Mouse (Mus musculus): Measurements from ENCODE around the gene Adamts7. TPM values are rescaled to one million over a fixed set of nuclear protein-coding genes. Genes with fewer than 3 reads are reported as not detected.

Gene Adamts7
- polyA plus RNA-seq, 1 experiment = 7.2 TPM

- DNase-seq = no peak
- TF ChIP-seq POLR2A (IDR thresholded peaks at IDR 0.05; ENCODE audit: borderline replicate concordance, extremely low read depth, low read depth, low read length) = no peak
- no peak for TF ChIP-seq CTCF (IDR thresholded peaks at IDR 0.05; ENCODE audit: insufficient read depth, low read length)
- no peaks in the 10 kb centered on the region; the same call in 1 of the 2 replicates for H3K4me1 ChIP-seq (ENCODE audit: control insufficient read depth, insufficient read depth, low read length)
- 85% methylated on average over 7 of the region's 7 CpGs for WGBS
- no peak overlapping the region for H3K4me3 ChIP-seq (replicated peaks; ENCODE audit: extremely low read depth, low read depth, low read length)
These were observed 38.2 kb downstream of the Adamts7 start for GRCm38 (mm10) chr9:90201096-90201495.

- DNase-seq = no peak
- no peaks in the 10 kb centered on the region; the same call in 1 of the 2 replicates for H3K4me1 ChIP-seq (ENCODE audit: control insufficient read depth, insufficient read depth, low read length)
- no peak overlapping the region for H3K4me3 ChIP-seq (replicated peaks; ENCODE audit: extremely low read depth, low read depth, low read length)
- 45% methylated on average over 4 of the region's 4 CpGs for WGBS
- no peak for TF ChIP-seq POLR2A (IDR thresholded peaks at IDR 0.05; ENCODE audit: borderline replicate concordance, extremely low read depth, low read depth, low read length)
- no peak for TF ChIP-seq CTCF (IDR thresholded peaks at IDR 0.05; ENCODE audit: insufficient read depth, low read length)
These were observed 38.7 kb downstream of the Adamts7 start for GRCm38 (mm10) chr9:90201541-90201940.

GRCm38 (mm10) chr9:90203233-90203632 lies 40.4 kb downstream of the Adamts7 start:
- H3K4me3 ChIP-seq (replicated peaks; ENCODE audit: extremely low read depth, low read depth, low read length) = no peak overlapping the region
- 92% methylated on average over 5 of the region's 5 CpGs for WGBS
- no peaks in the 10 kb centered on the region; the same call in 1 of the 2 replicates for H3K4me1 ChIP-seq (ENCODE audit: control insufficient read depth, insufficient read depth, low read length)
- no peak for DNase-seq
- TF ChIP-seq POLR2A (IDR thresholded peaks at IDR 0.05; ENCODE audit: borderline replicate concordance, extremely low read depth, low read depth, low read length) (no peak), CTCF (IDR thresholded peaks at IDR 0.05; ENCODE audit: insufficient read depth, low read length) (no peak)

GRCm38 (mm10) chr9:90204396-90204915 lies 41.6 kb downstream of the Adamts7 start:
- Histone ChIP-seq H3K4me1 (ENCODE audit: control insufficient read depth, insufficient read depth, low read length) (no peaks in the 10 kb centered on the region), H3K4me3 (replicated peaks; ENCODE audit: extremely low read depth, low read depth, low read length) (no peak overlapping the region)
- TF ChIP-seq POLR2A (IDR thresholded peaks at IDR 0.05; ENCODE audit: borderline replicate concordance, extremely low read depth, low read depth, low read length) (no peak), CTCF (IDR thresholded peaks at IDR 0.05; ENCODE audit: insufficient read depth, low read length) (0 out of 2 replicates have a peak, but pooled peaks have one; percentile 14)
- WGBS = 65% methylated on average over 8 of the region's 8 CpGs
- DNase-seq = no peak

DNA sequence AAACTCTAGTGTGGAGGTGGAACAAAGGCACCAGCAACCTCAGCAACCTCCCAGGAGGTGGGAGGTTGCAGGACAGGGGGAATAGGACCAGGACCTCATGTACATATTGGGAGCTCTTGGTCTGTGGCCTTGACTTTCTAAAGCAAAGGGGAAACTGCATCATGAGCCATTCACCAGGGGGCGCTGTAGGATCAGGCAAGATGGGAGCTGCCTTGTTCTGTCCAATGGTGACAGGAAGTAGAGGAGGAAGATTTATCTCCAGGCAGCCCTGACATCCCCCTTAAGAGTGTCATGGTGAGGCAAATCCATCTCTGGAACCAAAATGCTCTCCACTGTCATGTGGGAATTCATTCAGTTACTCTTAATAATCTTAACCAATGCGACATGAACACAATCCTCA lies 43.6 kb downstream of the Adamts7 start:
- DNase-seq = peak; percentile 84
- TF ChIP-seq POLR2A (IDR thresholded peaks at IDR 0.05; ENCODE audit: borderline replicate concordance, extremely low read depth, low read depth, low read length) (no peak), CTCF (IDR thresholded peaks at IDR 0.05; ENCODE audit: insufficient read depth, low read length) (peak; percentile 91)
- WGBS = 49% methylated on average over 2 of the region's 2 CpGs
- H3K4me3 ChIP-seq (replicated peaks; ENCODE audit: extremely low read depth, low read depth, low read length) = no peak overlapping the region
- no peaks in the 10 kb centered on the region for H3K4me1 ChIP-seq (ENCODE audit: control insufficient read depth, insufficient read depth, low read length)

GRCm38 (mm10) chr9:90207808-90208207 lies 44.9 kb downstream of the Adamts7 start:
- Histone ChIP-seq H3K4me3 (replicated peaks; ENCODE audit: extremely low read depth, low read depth, low read length) (no peak overlapping the region), H3K4me1 (ENCODE audit: control insufficient read depth, insufficient read depth, low read length) (no peaks in the 10 kb centered on the region)
- WGBS = 59% methylated on average over 8 of the region's 8 CpGs
- no peak for DNase-seq
- TF ChIP-seq CTCF (IDR thresholded peaks at IDR 0.05; ENCODE audit: insufficient read depth, low read length) = no peak
- TF ChIP-seq POLR2A (IDR thresholded peaks at IDR 0.05; ENCODE audit: borderline replicate concordance, extremely low read depth, low read depth, low read length) = no peak

GRCm38 (mm10) chr9:90208655-90209054 lies 45.8 kb downstream of the Adamts7 start:
- no peak for DNase-seq
- Histone ChIP-seq H3K4me1 (ENCODE audit: control insufficient read depth, insufficient read depth, low read length) (no peaks in the 10 kb centered on the region), H3K4me3 (replicated peaks; ENCODE audit: extremely low read depth, low read depth, low read length) (no peak overlapping the region)
- 60% methylated on average over 6 of the region's 6 CpGs for WGBS
- TF ChIP-seq CTCF (IDR thresholded peaks at IDR 0.05; ENCODE audit: insufficient read depth, low read length) = no peak
- no peak for TF ChIP-seq POLR2A (IDR thresholded peaks at IDR 0.05; ENCODE audit: borderline replicate concordance, extremely low read depth, low read depth, low read length)

- no peak for DNase-seq
These were observed 50.3 kb downstream of the Adamts7 start for GRCm38 (mm10) chr9:90213127-90213526.

DNA sequence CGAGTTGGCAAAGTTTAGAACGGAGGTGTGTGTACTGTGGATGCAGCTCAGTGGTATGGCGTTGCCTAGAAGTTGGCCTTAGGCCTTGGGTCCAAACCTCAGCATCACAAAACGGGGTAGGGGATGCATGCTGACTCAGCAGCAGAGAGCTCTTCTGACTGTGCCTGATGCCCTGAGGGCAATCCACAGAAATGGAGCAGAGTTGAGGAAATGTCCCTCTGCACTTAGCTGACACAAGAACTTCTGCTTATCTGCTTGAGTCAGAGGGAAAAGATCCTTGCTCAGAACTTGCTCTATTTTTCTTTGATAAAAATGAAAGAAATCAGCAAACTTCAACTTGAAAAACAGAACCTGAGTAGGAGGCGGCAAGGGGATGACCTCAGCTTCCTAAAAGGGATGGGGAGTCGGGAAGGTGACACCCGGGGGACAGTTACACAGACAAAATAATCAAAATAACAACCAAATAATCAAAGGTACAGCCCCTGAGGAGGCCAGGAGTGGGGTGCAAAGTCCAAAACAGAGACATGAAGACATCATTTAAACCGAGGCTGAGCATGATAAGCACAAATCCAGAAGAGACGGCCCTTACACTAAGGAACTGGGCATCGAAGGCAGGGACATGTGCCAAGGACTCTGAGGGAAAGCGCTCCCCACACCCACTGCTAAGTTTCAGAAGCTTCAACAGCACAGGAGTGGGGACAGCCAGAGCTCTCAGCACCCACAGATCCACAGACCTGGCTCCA lies 53.6 kb downstream of the Adamts7 start:
- Histone ChIP-seq H3K4me3 (replicated peaks; ENCODE audit: extremely low read depth, low read depth, low read length) (no peak overlapping the region), H3K4me1 (ENCODE audit: control insufficient read depth, insufficient read depth, low read length) (no peaks in the 10 kb centered on the region)
- 72% methylated on average over 11 of the region's 11 CpGs for WGBS
- DNase-seq = no peak
- TF ChIP-seq POLR2A (IDR thresholded peaks at IDR 0.05; ENCODE audit: borderline replicate concordance, extremely low read depth, low read depth, low read length) (no peak), CTCF (IDR thresholded peaks at IDR 0.05; ENCODE audit: insufficient read depth, low read length) (no peak)

More at GRCm38 (mm10) chr9:90213127-90213526, 50.3 kb downstream of the Adamts7 start:
- 62% methylated on average over 3 of the region's 3 CpGs for WGBS
- Histone ChIP-seq H3K4me1 (ENCODE audit: control insufficient read depth, insufficient read depth, low read length) (no peaks in the 10 kb centered on the region), H3K4me3 (replicated peaks; ENCODE audit: extremely low read depth, low read depth, low read length) (no peak overlapping the region)
- TF ChIP-seq CTCF (IDR thresholded peaks at IDR 0.05; ENCODE audit: insufficient read depth, low read length) = no peak

DNA sequence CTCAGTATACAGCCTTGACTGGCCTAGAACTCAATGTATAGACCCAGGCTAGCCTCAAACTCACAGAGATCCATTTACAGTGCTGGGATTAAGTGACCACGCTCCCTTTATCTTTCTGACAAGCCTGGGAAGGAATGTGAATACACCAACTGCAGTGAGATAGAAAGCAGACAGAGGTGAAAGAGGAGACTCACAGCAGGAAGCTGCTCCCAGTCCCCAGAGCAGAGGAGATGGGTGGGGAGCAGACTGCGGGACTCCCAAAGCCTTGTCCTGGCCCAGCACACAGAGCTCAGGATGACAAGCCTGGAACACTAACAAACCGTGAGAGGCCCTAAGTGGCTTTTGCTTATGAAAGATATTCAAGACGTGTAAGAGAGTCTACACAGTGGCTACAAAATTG lies 54.6 kb downstream of the Adamts7 start:
- WGBS = 73% methylated on average over 4 of the region's 4 CpGs
- Histone ChIP-seq H3K4me1 (ENCODE audit: control insufficient read depth, insufficient read depth, low read length) (no peaks in the 10 kb centered on the region), H3K4me3 (replicated peaks; ENCODE audit: extremely low read depth, low read depth, low read length) (no peak overlapping the region)
- no peak for DNase-seq
- TF ChIP-seq POLR2A (IDR thresholded peaks at IDR 0.05; ENCODE audit: borderline replicate concordance, extremely low read depth, low read depth, low read length) = no peak
- no peak for TF ChIP-seq CTCF (IDR thresholded peaks at IDR 0.05; ENCODE audit: insufficient read depth, low read length)
